Mouse (Mus musculus) heart, postnatal 0 days (tissue): ENCODE results near the gene Pon3.

ENCODE experiments used
- CTCF ChIP-seq: IDR thresholded peaks from 2 replicates; pipeline ENCODE4 v1.5.1; 2016; ENCODE audit warnings: antibody characterized with exemption, control low read depth, low read depth
- EP300 ChIP-seq: IDR thresholded peaks from 2 replicates; pipeline ENCODE4 v1.6.1; 2016; ENCODE audit warnings: antibody characterized with exemption, low read depth

GRCm38 (mm10) chr6:5287392-5287791, 31.3 kb upstream of the Pon3 start:
- no peak for TF ChIP-seq CTCF
- TF ChIP-seq EP300: no peak
